Mouse (Mus musculus) heart, adult 2 months (tissue): ENCODE data around the gene Sebox.

ENCODE experiments used
- CTCF ChIP-seq: fragments of 200-600 bp; IDR thresholded peaks from 2 replicates; pipeline ENCODE4 v1.8.1; 2022; ENCODE audit warnings: antibody characterized with exemption, mild to moderate bottlenecking, moderate library complexity
- EP300 ChIP-seq: fragments of 200-500 bp; IDR thresholded peaks from 2 replicates; pipeline ENCODE4 v1.6.1; 2011; ENCODE audit warnings: low read depth, low read length, control low read depth; ENCODE audit not compliant: insufficient read depth

DNA sequence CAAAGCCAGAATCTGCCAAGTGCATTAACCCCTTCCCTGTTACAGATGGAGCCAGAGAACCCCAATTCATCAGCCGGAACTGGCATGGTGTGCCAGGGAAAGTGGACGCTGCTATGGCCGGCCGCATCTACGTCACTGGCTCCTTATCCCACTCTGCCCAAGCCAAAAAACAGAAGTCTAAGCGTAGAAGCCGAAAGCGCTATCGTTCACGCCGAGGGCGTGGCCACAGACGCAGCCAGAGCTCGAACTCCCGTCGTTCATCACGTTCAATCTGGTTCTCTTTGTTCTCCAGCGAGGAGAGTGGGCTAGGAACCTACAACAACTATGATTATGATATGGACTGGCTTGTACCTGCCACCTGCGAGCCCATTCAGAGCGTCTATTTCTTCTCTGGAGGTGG is 1.7 kb upstream of the Sebox start:
- TF ChIP-seq EP300 (no peak), CTCF (no peak)
